Mouse (Mus musculus) bone marrow, adult 2 months (tissue): ENCODE measurements around the gene Sipa1l3.

Experiments used
- CTCF ChIP-seq: fragments of 200-500 bp; IDR thresholded peaks from 2 replicates; pipeline ENCODE4 v1.5.1; 2011; ENCODE audit warnings: low read length, control low read depth; ENCODE audit not compliant: control insufficient read depth, insufficient read depth
- POLR2A ChIP-seq: fragments of 200-500 bp; IDR thresholded peaks from 2 replicates; pipeline ENCODE4 v1.6.1; 2011; ENCODE audit warnings: low read depth, mild to moderate bottlenecking, control low read depth, low read length, borderline replicate concordance; ENCODE audit not compliant: control insufficient read depth

- no peak for TF ChIP-seq POLR2A
- TF ChIP-seq CTCF, result no peak
Observed at GRCm38 (mm10) chr7:29486753-29487152, 31.7 kb downstream of the Sipa1l3 start.
